Mouse (Mus musculus) liver, embryonic 14.5 days (tissue): ENCODE data around the gene Tmem132d. TPM values are rescaled to one million over a fixed set of nuclear protein-coding genes. Genes with fewer than 3 reads are reported as not detected.
A peak's percentile ranks its signal among the peaks of the same experiment; 100 is the strongest.

Source experiments
- ATAC-seq: fragments of 200-750 bp; cut with Nextera tagmentation; 2 replicates; pipeline ENCODE4 v1.8.0; 2017; ENCODE audit warnings: moderate number of reproducible peaks, mild to moderate bottlenecking, moderate library complexity; ENCODE audit not compliant: insufficient read depth
- DNase-seq, 3 experiments: peaks; one replicate each; pipeline ENCODE4 v3.0.0-alpha.2; 2012 to 2013; ENCODE audit warnings: low read depth in 3 of 3, low spot score in 3 of 3
- H3K27ac ChIP-seq: fragments of 300-500 bp; sonication (generic); 2 replicates; pipeline ENCODE4 v1.5.1; 2014; ENCODE audit warnings: moderate library complexity, mild to moderate bottlenecking, control low read depth, inconsistent platforms
- H3K27me3 ChIP-seq: fragments of 300-500 bp; sonication (generic); 2 replicates; pipeline ENCODE4 v1.6.1; 2014; ENCODE audit warnings: mild to moderate bottlenecking, low read length, moderate library complexity; ENCODE audit not compliant: control insufficient read depth, insufficient read depth
- H3K36me3 ChIP-seq: fragments of 300-500 bp; sonication (generic); replicated peaks from 2 replicates; pipeline ENCODE4 v1.6.1; 2014; ENCODE audit warnings: low read depth; ENCODE audit not compliant: control insufficient read depth, insufficient read depth
- H3K4me1 ChIP-seq, 2 experiments: fragments of 200-500 bp in 1 of 2; fragments of 300-500 bp in 1 of 2; sonication (generic) in 1 of 2; replicated peaks; 2 replicates each; pipeline ENCODE4 v1.6.1; 2012 to 2014; ENCODE audit warnings: antibody characterized with exemption in 1 of 2, inconsistent platforms in 1 of 2, low read length in 1 of 2; ENCODE audit not compliant: control insufficient read depth in 2 of 2, insufficient read depth in 2 of 2
- H3K4me2 ChIP-seq: fragments of 300-500 bp; sonication (generic); 2 replicates; pipeline ENCODE4 v1.6.1; 2014; ENCODE audit warnings: low read depth, mild to moderate bottlenecking, control low read depth, moderate library complexity
- H3K4me3 ChIP-seq, 2 experiments: fragments of 200-500 bp in 1 of 2; fragments of 300-500 bp in 1 of 2; sonication (generic) in 1 of 2; 2 replicates each; pipeline ENCODE4 v1.5.1; 2012 to 2014; ENCODE audit warnings: low read depth in 2 of 2, low read length in 2 of 2, mild to moderate bottlenecking in 2 of 2, control low read depth in 1 of 2, inconsistent platforms in 1 of 2, moderate library complexity in 1 of 2; ENCODE audit not compliant: insufficient read depth in 1 of 2
- H3K9ac ChIP-seq: fragments of 300-500 bp; sonication (generic); replicated peaks from 2 replicates; pipeline ENCODE4 v1.6.1; 2014; ENCODE audit warnings: mild to moderate bottlenecking, control low read depth, moderate library complexity
- H3K9me3 ChIP-seq: fragments of 300-500 bp; sonication (generic); 2 replicates; pipeline ENCODE4 v1.6.1; 2016; ENCODE audit warnings: low read length, mixed read lengths; ENCODE audit not compliant: control insufficient read depth
- CTCF ChIP-seq: IDR thresholded peaks from 2 replicates; pipeline ENCODE4 v1.5.1; 2016; ENCODE audit warnings: antibody characterized with exemption, low read depth, control low read depth
- EP300 ChIP-seq: IDR thresholded peaks from 2 replicates; pipeline ENCODE4 v1.6.1; 2016; ENCODE audit warnings: antibody characterized with exemption, low read depth
- WGBS: fragments of 180-500 bp; shearing (Covaris S2); extraction: QIAGEN DNeasy Blood & Tissue Kit; methylation state at CpG from one replicate; pipeline ENCODE4 v1.1.7; 2014; ENCODE audit not compliant: insufficient replicate concordance; 5-methylcytosine and 5-hydroxymethylcytosine counted together
- polyA plus RNA-seq, 2 experiments: library from polyadenylated mRNA; depleted of rRNA in 1 of 2; stranded (reverse) in 1 of 2; unstranded in 1 of 2; fragments of >200 nt; fragmentation: Nextera tagmentation in 1 of 2; extraction: Ambion mirVana in 1 of 2; gene quantifications; 2 replicates each; pipeline versions ENCODE4 v1.2.1 to v1.2.3; 2012 to 2014

Tmem132d gene
- polyA plus RNA-seq, 2 experiments = under 0.01 TPM; not detected in 1

DNA sequence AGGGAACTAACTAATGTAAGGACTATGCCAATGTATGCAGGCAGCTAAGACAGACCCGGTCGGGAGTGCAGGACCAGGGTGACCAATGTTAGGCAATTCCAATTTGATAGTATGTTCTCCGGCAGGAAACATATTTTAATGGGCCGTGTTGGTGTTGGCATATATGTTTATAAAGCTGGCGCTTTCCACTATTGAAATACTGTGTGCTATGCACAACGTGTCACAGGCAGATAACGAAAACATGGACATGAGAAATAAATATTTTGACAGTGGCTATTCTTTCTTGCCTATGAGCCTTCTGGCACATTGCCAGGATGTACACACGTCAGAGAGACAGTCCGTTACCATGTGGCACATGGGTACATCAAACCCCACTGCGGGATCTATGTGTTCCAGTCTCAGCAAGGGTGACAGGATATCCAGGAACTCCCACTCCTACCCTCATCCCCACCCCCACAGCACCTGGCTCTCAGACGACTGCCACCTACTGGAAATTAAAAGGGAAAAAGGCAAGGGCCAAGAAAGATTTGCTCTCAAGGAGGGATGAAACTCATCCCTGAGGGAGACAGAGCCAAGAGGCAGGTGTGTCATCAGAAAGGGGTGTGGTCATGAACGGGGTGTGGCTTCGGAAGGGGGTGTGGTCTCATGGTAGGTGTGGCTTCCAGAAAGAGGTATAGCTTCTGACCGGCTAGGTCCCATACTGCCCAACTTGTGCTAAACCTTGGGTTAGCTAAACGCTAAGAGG is 285.8 kb downstream of the Tmem132d start:
- Histone ChIP-seq H3K27me3 (no peaks in the 10 kb centered on the region), H3K4me2 (no peak overlapping the region), H3K36me3 (no peaks in the 10 kb centered on the region), H3K9me3 (no peaks in the 10 kb centered on the region; the same call in 1 of the 2 replicates), H3K4me3 (no peak overlapping the region), H3K9ac (no peak overlapping the region), H3K27ac (no peak overlapping the region), H3K4me1 (no peaks in the 10 kb centered on the region)
- DNase-seq (no peak), ATAC-seq (no peak)
- TF ChIP-seq CTCF (no peak), EP300 (no peak)
- WGBS = 69% methylated on average over 15 of the region's 15 CpGs

DNA sequence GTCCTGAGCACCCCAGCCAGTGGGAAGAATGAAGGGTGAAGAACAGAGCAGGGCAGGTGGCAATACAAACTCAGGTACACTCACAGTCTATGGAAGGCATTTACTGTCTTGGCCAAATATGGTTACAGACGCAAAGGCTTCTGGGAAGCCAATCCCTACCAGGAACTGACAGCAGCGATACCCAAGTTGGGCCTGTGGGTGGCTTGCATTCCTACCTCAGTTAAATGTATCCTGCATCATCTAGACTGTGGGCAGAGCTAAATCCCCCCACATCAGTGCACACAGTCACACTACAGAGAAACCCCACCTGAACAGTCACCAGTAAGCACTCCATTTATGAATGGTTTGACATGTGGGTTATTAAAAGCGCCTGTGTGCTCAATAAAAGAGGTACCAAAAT is 288.1 kb downstream of the Tmem132d start:
- Histone ChIP-seq H3K36me3 (no peaks in the 10 kb centered on the region), H3K9me3 (no peaks in the 10 kb centered on the region; the same call in 1 of the 2 replicates), H3K4me3 (no peak overlapping the region), H3K9ac (no peak overlapping the region), H3K4me1 (no peaks in the 10 kb centered on the region), H3K27ac (no peak overlapping the region), H3K4me2 (no peak overlapping the region), H3K27me3 (no peaks in the 10 kb centered on the region)
- no peak for ATAC-seq
- TF ChIP-seq EP300 (no peak), CTCF (no peak)
- WGBS = 59% methylated on average over 3 of the region's 3 CpGs
- no peak for DNase-seq

DNA sequence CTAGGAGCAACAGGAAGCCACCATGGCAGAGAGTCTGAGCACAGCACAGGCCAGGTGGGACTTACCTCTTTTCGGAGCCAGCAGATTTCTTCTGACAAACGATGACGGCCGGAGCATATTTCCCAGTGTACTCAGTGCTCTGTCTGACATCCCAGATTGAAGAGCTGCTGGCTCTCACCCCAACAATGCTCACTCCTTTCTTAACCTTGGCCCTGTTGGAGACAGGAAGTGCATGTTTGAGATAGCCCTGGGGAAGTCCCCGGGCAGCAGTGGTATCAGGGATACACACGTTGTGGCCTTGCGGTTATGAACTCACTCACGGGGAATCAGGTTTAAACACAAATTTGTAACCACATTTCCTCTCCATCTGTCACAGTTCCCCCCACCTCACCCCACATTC is 296.1 kb downstream of the Tmem132d start:
- H3K36me3 ChIP-seq = no peaks in the 10 kb centered on the region
- no peak overlapping the region for H3K4me2 ChIP-seq
- no peak overlapping the region for H3K27ac ChIP-seq
- H3K9me3 ChIP-seq = no peaks in the 10 kb centered on the region
- ATAC-seq (no peak), DNase-seq (peak in 1 of 3 experiments; percentile 1)
- no peaks in the 10 kb centered on the region for H3K4me1 ChIP-seq
- WGBS = 29% methylated on average over 8 of the region's 8 CpGs
- H3K27me3 ChIP-seq = no peaks in the 10 kb centered on the region
- H3K9ac ChIP-seq = no peak overlapping the region
- H3K4me3 ChIP-seq = no peak overlapping the region
- TF ChIP-seq EP300 (no peak), CTCF (no peak)

DNA sequence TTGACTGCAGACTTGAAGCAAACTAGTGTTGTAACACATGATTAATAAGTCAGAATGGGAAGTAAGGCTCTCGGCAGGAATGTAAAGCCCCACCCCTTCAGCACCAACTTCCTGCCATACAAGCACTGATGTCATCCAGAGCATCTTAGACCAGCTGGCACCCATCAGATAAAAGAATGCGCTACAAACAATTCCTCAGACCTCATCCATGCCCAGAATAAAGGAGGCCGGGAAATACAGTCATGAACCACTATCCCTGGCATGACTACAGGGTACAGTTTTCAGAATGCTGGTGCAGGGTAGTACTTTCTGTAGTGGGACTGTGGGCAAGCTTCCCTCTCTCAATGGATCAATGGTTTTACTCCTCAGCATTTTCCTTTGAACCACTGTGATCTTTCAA is 310.2 kb downstream of the Tmem132d start:
- no peak overlapping the region for H3K27ac ChIP-seq
- no peak overlapping the region for H3K4me2 ChIP-seq
- no peak overlapping the region for H3K9ac ChIP-seq
- H3K4me3 ChIP-seq = no peak overlapping the region
- H3K4me1 ChIP-seq = no peaks in the 10 kb centered on the region
- H3K9me3 ChIP-seq = no peaks in the 10 kb centered on the region
- WGBS = 32% methylated on average over 3 of the region's 3 CpGs
- DNase-seq (no peak), ATAC-seq (no peak)
- H3K27me3 ChIP-seq = no peaks in the 10 kb centered on the region
- TF ChIP-seq CTCF = no peak
- no peak for TF ChIP-seq EP300
- no peaks in the 10 kb centered on the region for H3K36me3 ChIP-seq

DNA sequence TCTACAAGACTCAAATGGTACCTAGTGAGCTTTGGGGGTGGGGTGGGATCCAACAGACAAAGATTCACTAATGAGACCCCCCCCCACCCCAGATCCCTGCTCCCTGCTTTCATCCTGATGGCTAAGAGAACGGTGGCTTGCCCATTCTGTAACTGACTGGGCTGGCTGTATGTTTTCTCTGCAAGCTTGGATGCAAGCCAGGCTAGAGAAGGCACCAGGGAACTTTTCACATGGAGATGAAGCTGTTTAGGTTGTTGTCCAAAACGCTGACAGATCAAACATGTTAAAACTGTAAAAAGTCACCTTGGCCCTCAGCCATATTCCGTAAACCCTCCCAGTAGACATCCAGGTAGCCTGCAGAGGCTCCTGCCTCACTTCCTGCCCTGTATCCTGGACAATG is 313.7 kb downstream of the Tmem132d start:
- H3K4me1 ChIP-seq = no peaks in the 10 kb centered on the region
- H3K9me3 ChIP-seq = no peaks in the 10 kb centered on the region
- ATAC-seq (no peak), DNase-seq (no peak)
- no peak overlapping the region for H3K4me3 ChIP-seq
- TF ChIP-seq CTCF = no peak
- TF ChIP-seq EP300 = no peak
- no peak overlapping the region for H3K9ac ChIP-seq
- 61% methylated on average over 3 of the region's 3 CpGs for WGBS
- no peak overlapping the region for H3K27ac ChIP-seq
- no peak overlapping the region for H3K4me2 ChIP-seq
- no peaks in the 10 kb centered on the region for H3K27me3 ChIP-seq
- H3K36me3 ChIP-seq = no peaks in the 10 kb centered on the region
